Mouse (Mus musculus) lung, embryonic 16.5 days (tissue): ENCODE measurements at regions not wholly inside any gene's neighbourhood (a gene's known extent, or its start where the extent isn't known, plus 50 kb on each side); places are given as distances from the start of the nearest gene placed in this dataset.

Experiments used
- ATAC-seq: fragments of 200-750 bp; cut with Nextera tagmentation; 2 replicates; pipeline ENCODE4 v1.8.0; 2017; ENCODE audit warnings: low read depth, mild to moderate bottlenecking, moderate library complexity
- H3K27ac ChIP-seq: fragments of 300-500 bp; sonication (generic); 2 replicates; pipeline ENCODE4 v1.5.1; 2014; ENCODE audit warnings: mild to moderate bottlenecking, control low read depth, low read length
- H3K27me3 ChIP-seq: fragments of 300-500 bp; sonication (generic); 2 replicates; pipeline ENCODE4 v1.6.1; 2014; ENCODE audit warnings: low read depth, low read length, mixed read lengths; ENCODE audit not compliant: control insufficient read depth, insufficient read depth
- H3K36me3 ChIP-seq: fragments of 300-500 bp; sonication (generic); 2 replicates; pipeline ENCODE4 v1.6.1; 2014; ENCODE audit warnings: low read length; ENCODE audit not compliant: control insufficient read depth, insufficient read depth
- H3K4me1 ChIP-seq: fragments of 300-500 bp; sonication (generic); replicated peaks from 2 replicates; pipeline ENCODE4 v1.6.1; 2014; ENCODE audit warnings: low read length, mixed read lengths; ENCODE audit not compliant: control insufficient read depth, insufficient read depth
- H3K4me2 ChIP-seq: fragments of 300-500 bp; sonication (generic); 2 replicates; pipeline ENCODE4 v1.6.1; 2014; ENCODE audit warnings: low read depth, low read length, control low read depth
- H3K4me3 ChIP-seq: fragments of 300-500 bp; sonication (generic); 2 replicates; pipeline ENCODE4 v1.5.1; 2014; ENCODE audit warnings: mild to moderate bottlenecking, low read length, control low read depth
- H3K9ac ChIP-seq: fragments of 300-500 bp; sonication (generic); 2 replicates; pipeline ENCODE4 v1.6.1; 2014; ENCODE audit warnings: low read length, control low read depth
- H3K9me3 ChIP-seq: fragments of 300-500 bp; sonication (generic); 2 replicates; pipeline ENCODE4 v1.6.1; 2016; ENCODE audit warnings: low read length; ENCODE audit not compliant: control insufficient read depth
- WGBS: fragments of 180-500 bp; shearing (Covaris S2); extraction: QIAGEN DNeasy Blood & Tissue Kit; methylation state at CpG from one replicate; pipeline ENCODE4 v1.1.7; 2014; 5-methylcytosine and 5-hydroxymethylcytosine counted together

GRCm38 (mm10) chr5:47608318-47608717 lies 374.6 kb upstream of the Slit2 start:
- no peak overlapping the region for H3K27ac ChIP-seq
- no peak overlapping the region for H3K4me2 ChIP-seq
- no peaks in the 10 kb centered on the region for H3K27me3 ChIP-seq
- no peaks in the 10 kb centered on the region for H3K4me1 ChIP-seq
- no peak overlapping the region for H3K9ac ChIP-seq
- no peaks in the 10 kb centered on the region for H3K9me3 ChIP-seq
- no peaks in the 10 kb centered on the region for H3K36me3 ChIP-seq
- H3K4me3 ChIP-seq = no peak overlapping the region
- ATAC-seq = peak; percentile 34; the same call in 1 of the 2 replicates
- 19% methylated on average over 1 of the region's 1 CpGs for WGBS
